Mouse (Mus musculus) lung, adult 2 months (tissue): ENCODE measurements around the gene Ppp3ca.

Experiments
- CTCF ChIP-seq: fragments of 200-500 bp; IDR thresholded peaks from 2 replicates; pipeline ENCODE4 v1.5.1; 2011; ENCODE audit warnings: mild to moderate bottlenecking, low read length, control low read depth; ENCODE audit not compliant: insufficient read depth
- POLR2A ChIP-seq: fragments of 200-500 bp; IDR thresholded peaks from 2 replicates; pipeline ENCODE4 v1.6.1; 2011; ENCODE audit warnings: low read depth, mild to moderate bottlenecking, control low read depth, low read length, borderline replicate concordance; ENCODE audit errors: extremely low read depth

- no peak for TF ChIP-seq CTCF
- no peak for TF ChIP-seq POLR2A
Observed at GRCm38 (mm10) chr3:136702861-136703260, 32.9 kb downstream of the Ppp3ca start.
